Mouse (Mus musculus): Measurements from ENCODE around the gene Zbtb20. TPM values are rescaled to one million over a fixed set of nuclear protein-coding genes. Genes with fewer than 3 reads are reported as not detected.

Zbtb20 gene
- polyA plus RNA-seq, 1 experiment from 2014 or later: 44.1 TPM

DNA sequence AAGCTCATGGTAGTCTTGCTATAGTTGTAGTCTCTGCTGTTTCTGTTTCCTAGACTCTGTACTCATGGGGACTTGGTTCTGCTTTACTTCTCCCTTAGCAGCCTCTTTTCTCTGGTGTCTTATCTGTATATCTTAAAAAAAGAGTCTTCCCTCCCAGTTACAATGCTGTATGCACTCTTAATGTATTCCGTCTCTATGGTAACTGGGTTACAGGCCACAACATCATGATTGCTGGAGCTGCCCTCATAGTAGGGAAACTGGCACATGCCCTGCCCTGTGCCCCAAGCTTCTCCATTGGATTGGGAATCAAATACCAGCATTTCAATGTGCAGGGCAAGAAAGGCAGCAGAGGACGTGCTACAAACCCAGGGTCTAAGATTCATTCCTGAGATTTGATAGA lies 567.4 kb downstream of the Zbtb20 start:
- Histone ChIP-seq H3K4me3 (ENCODE audit: low read depth, low read length) (no peak overlapping the region), H3K27ac (ENCODE audit: low read depth, low read length) (no peak overlapping the region), H3K9ac (ENCODE audit: low read length) (no peak overlapping the region), H3K4me1 (ENCODE audit: control insufficient read depth, insufficient read depth, low read length) (no peaks in the 10 kb centered on the region), H3K4me2 (ENCODE audit: low read depth) (no peak overlapping the region), H3K27me3 (ENCODE audit: control insufficient read depth, insufficient read depth, low read length) (no peaks in the 10 kb centered on the region), H3K36me3 (ENCODE audit: control insufficient read depth, insufficient read depth, low read length) (no peaks in the 10 kb centered on the region), H3K9me3 (ENCODE audit: control insufficient read depth, low read length) (no peaks in the 10 kb centered on the region)
- WGBS: 89% methylated on average over 2 of the region's 2 CpGs
- DNase-seq (ENCODE audit: low spot score): no peak
- no peak for ATAC-seq (ENCODE audit: insufficient read depth, low FRiP score, low TSS enrichment)

DNA sequence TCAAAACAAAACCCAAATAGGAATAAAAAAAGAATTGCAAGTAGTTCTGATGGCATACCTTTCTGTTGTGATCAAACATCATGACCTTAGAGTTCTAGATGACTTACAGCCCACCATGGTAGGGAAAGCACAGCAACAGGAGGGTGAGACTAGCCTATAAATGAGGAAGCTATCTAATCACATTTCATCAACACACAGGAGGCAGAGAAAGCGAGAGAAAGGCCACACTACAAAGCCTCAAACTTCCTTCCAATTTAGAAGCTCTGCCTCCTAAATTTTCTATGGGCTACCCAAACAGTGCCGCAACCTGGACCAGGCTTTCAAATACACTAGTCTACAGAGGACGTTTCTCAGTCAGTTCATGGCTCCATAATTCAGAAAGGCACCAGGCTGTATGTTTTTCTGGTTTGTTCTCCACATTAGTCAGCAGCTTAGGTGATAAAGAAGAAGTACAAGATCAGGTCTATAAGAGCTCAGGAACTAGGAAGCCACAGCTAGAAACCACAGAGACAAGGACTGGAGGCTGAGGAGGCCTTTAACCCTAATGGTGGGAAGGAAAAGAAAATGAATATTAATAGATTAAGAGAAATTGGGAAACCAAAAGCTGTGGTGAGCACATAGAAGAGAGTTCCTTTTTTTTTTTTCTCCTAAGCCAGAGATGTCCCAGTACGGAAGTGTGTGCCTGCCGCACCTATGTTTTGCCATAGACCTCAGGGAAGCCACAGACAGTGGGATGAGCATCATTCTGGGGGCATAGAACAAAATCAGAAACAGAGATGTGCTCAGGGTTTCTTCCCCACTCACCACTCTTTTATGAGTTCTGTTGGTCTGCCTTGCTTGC lies 572.7 kb downstream of the Zbtb20 start:
- H3K9me3 ChIP-seq (ENCODE audit: control insufficient read depth, low read length): no peaks in the 10 kb centered on the region
- WGBS: 91% methylated on average over 5 of the region's 5 CpGs
- no peaks in the 10 kb centered on the region for H3K36me3 ChIP-seq (ENCODE audit: control insufficient read depth, insufficient read depth, low read length)
- no peaks in the 10 kb centered on the region for H3K4me1 ChIP-seq (ENCODE audit: control insufficient read depth, insufficient read depth, low read length)
- H3K27ac ChIP-seq (ENCODE audit: low read depth, low read length): no peak overlapping the region
- no peak overlapping the region for H3K4me2 ChIP-seq (ENCODE audit: low read depth)
- H3K9ac ChIP-seq (ENCODE audit: low read length): no peak overlapping the region
- no peaks in the 10 kb centered on the region for H3K27me3 ChIP-seq (ENCODE audit: control insufficient read depth, insufficient read depth, low read length)
- ATAC-seq (ENCODE audit: insufficient read depth, low FRiP score, low TSS enrichment) (no peak), DNase-seq (ENCODE audit: low spot score) (no peak)
- H3K4me3 ChIP-seq (ENCODE audit: low read depth, low read length): no peak overlapping the region

DNA sequence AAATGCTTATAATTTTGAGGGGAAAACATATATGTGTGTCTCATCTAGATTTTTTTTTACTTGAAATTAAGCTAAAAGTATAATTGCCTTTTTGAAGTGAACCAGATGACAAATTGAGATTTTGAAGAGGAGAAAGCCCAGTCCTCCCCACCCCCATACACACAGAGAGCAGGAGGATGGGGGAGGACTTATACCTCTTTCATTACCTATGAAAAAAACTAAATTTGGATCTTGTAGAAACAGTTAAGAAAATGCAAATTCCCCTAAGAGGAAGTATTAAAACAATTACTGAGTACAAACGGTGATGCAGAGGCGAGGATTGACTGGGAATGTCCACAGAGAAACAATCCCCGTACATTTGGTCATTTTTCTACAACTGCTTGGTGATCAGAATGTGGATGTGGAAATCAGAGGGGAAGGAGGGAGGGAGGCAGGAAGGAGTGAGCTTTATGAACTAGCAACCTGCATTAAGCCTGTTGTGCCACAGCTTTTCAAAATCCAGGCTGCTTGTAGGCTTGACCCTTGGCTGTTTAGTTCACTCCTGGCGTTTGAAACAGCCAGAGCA lies 578.8 kb downstream of the Zbtb20 start:
- Histone ChIP-seq H3K27ac (ENCODE audit: low read depth, low read length) (no peak overlapping the region), H3K4me2 (ENCODE audit: low read depth) (no peak overlapping the region), H3K36me3 (ENCODE audit: control insufficient read depth, insufficient read depth, low read length) (no peaks in the 10 kb centered on the region), H3K4me1 (ENCODE audit: control insufficient read depth, insufficient read depth, low read length) (no peaks in the 10 kb centered on the region), H3K4me3 (ENCODE audit: low read depth, low read length) (no peak overlapping the region), H3K9ac (ENCODE audit: low read length) (no peak overlapping the region), H3K9me3 (ENCODE audit: control insufficient read depth, low read length) (no peaks in the 10 kb centered on the region), H3K27me3 (ENCODE audit: control insufficient read depth, insufficient read depth, low read length) (no peaks in the 10 kb centered on the region)
- ATAC-seq (ENCODE audit: insufficient read depth, low FRiP score, low TSS enrichment) (no peak), DNase-seq (ENCODE audit: low spot score) (no peak)
- 71% methylated on average over 4 of the region's 4 CpGs for WGBS

DNA sequence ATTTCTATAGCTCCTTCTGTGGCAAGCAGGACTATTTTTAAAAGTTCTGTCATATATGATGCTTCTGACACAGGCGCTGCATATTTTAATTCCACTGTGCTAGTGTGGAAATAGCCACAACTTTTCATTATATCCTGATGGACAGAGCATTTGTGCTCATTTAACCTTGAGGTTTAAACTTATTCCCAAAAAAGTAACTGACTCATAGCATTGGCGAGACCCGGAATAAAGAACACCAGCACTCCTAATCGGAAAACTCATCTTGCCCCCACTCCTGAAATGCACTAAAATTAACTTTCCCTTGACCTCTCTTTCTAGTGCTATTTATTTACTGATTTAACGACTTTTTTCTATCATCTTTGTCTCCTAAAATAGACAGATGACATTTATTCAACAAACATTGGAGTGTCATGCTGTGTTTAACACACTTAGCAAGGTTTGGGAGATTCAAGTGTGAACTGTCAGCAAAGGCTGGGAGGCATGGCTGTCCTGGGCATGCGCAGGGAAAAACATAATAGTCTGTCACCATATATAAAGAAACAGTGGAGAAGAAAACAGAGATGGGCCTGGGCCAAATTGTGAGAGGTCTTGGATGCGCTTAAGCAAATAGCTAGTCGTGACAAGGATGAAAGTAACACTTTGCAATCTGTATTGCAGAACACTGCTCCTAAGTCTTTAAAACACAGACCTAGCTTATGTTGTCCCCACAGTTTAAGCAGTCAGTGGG lies 580.9 kb downstream of the Zbtb20 start:
- WGBS: 77% methylated on average over 8 of the region's 8 CpGs
- Histone ChIP-seq H3K36me3 (ENCODE audit: control insufficient read depth, insufficient read depth, low read length) (no peaks in the 10 kb centered on the region), H3K27ac (ENCODE audit: low read depth, low read length) (no peak overlapping the region), H3K9ac (ENCODE audit: low read length) (no peak overlapping the region), H3K4me3 (ENCODE audit: low read depth, low read length) (no peak overlapping the region), H3K4me2 (ENCODE audit: low read depth) (no peak overlapping the region), H3K9me3 (ENCODE audit: control insufficient read depth, low read length) (no peaks in the 10 kb centered on the region), H3K27me3 (ENCODE audit: control insufficient read depth, insufficient read depth, low read length) (no peaks in the 10 kb centered on the region), H3K4me1 (ENCODE audit: control insufficient read depth, insufficient read depth, low read length) (no peaks in the 10 kb centered on the region)
- DNase-seq (ENCODE audit: low spot score): no peak
- no peak for ATAC-seq (ENCODE audit: insufficient read depth, low FRiP score, low TSS enrichment)

DNA sequence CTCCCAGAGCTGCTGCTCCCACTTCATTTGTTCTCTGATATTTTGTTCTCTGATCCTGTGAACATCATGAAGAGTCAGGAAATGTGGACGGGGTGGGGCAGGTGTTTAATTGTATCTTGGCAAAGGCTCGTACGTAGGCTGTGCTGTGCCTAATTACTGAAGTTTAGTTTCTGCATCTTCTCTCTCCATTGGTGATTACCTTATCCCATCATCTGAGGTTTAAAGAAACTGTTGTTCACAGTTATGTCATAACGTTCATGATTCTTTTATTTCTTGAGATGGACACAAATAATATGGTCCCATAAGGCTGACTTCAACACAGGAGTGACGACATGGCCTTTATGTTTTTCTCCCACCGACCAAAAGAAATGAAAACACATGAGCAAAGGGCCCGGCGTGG lies 582.1 kb downstream of the Zbtb20 start:
- no peaks in the 10 kb centered on the region for H3K4me1 ChIP-seq (ENCODE audit: control insufficient read depth, insufficient read depth, low read length)
- H3K36me3 ChIP-seq (ENCODE audit: control insufficient read depth, insufficient read depth, low read length): no peaks in the 10 kb centered on the region
- WGBS: 84% methylated on average over 8 of the region's 8 CpGs
- no peak overlapping the region for H3K9ac ChIP-seq (ENCODE audit: low read length)
- no peaks in the 10 kb centered on the region for H3K27me3 ChIP-seq (ENCODE audit: control insufficient read depth, insufficient read depth, low read length)
- no peak for DNase-seq (ENCODE audit: low spot score)
- no peak for ATAC-seq (ENCODE audit: insufficient read depth, low FRiP score, low TSS enrichment)
- no peak overlapping the region for H3K4me3 ChIP-seq (ENCODE audit: low read depth, low read length)
- H3K4me2 ChIP-seq (ENCODE audit: low read depth): no peak overlapping the region
- no peak overlapping the region for H3K27ac ChIP-seq (ENCODE audit: low read depth, low read length)
- no peaks in the 10 kb centered on the region for H3K9me3 ChIP-seq (ENCODE audit: control insufficient read depth, low read length)

DNA sequence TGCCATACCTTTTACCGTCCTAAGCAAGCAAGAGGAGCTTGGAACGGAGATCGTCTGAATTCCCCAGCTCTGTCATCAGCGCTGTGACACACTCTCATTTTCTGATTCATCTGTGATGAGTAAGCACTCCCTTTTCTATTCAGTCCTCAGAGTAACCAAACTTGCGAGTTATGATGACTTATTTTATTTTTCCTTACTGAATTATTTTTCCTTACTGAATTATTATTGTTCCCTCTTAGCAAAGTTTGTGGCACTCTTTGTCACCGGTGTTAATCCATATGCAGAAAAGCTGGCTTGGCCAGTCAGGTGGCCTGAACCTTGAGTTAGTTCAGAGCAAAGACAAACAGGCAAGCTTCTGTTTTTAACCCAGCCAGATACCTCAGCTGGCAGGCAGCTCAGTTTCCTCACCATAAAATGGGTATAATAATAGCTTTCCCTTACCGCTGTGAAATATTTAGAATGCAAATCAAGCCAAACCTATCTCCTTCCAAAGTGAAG lies 583.1 kb downstream of the Zbtb20 start:
- H3K27me3 ChIP-seq (ENCODE audit: control insufficient read depth, insufficient read depth, low read length): no peaks in the 10 kb centered on the region
- no peaks in the 10 kb centered on the region for H3K4me1 ChIP-seq (ENCODE audit: control insufficient read depth, insufficient read depth, low read length)
- H3K9me3 ChIP-seq (ENCODE audit: control insufficient read depth, low read length): no peaks in the 10 kb centered on the region
- H3K27ac ChIP-seq (ENCODE audit: low read depth, low read length): no peak overlapping the region
- DNase-seq (ENCODE audit: low spot score): no peak
- ATAC-seq (ENCODE audit: insufficient read depth, low FRiP score, low TSS enrichment): no peak
- H3K4me2 ChIP-seq (ENCODE audit: low read depth): no peak overlapping the region
- H3K9ac ChIP-seq (ENCODE audit: low read length): no peak overlapping the region
- H3K4me3 ChIP-seq (ENCODE audit: low read depth, low read length): no peak overlapping the region
- 80% methylated on average over 7 of the region's 7 CpGs for WGBS
- H3K36me3 ChIP-seq (ENCODE audit: control insufficient read depth, insufficient read depth, low read length): no peaks in the 10 kb centered on the region

DNA sequence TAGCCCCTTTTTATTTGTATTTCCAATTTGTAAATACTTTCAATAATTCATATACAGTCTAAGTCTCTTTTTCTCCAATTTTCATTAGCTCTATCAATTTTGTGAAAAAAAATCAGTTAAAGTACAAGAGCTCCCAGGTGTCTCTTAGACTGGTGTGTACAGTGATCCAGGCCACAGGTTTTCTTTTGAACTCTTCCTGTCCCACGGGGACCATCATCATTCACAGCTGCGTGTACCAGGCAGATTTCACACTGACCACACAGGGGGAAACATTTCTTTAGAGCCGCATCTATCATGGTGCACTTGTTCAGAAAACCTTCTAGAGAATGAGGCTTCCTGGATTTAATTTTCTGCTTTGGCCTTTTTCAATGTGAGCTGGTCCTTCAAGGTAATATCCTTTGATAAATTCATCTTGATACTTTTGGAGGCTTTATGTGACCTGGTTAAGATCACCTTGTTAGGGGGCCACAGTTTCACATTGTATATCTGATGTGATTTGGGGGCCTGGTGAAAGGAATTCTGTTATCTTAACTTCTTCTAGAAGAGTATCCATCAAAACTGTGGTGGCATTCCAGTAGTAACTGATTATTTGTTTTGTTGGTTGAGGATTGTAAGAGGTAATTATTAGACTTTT lies 586.2 kb downstream of the Zbtb20 start:
- Histone ChIP-seq H3K27ac (ENCODE audit: low read depth, low read length) (no peak overlapping the region), H3K9me3 (ENCODE audit: control insufficient read depth, low read length) (no peaks in the 10 kb centered on the region), H3K36me3 (ENCODE audit: control insufficient read depth, insufficient read depth, low read length) (no peaks in the 10 kb centered on the region), H3K4me2 (ENCODE audit: low read depth) (no peak overlapping the region), H3K4me3 (ENCODE audit: low read depth, low read length) (no peak overlapping the region), H3K4me1 (ENCODE audit: control insufficient read depth, insufficient read depth, low read length) (0 out of 2 replicates have a peak, but pooled peaks cover 3% of the 10 kb centered on the region), H3K27me3 (ENCODE audit: control insufficient read depth, insufficient read depth, low read length) (no peaks in the 10 kb centered on the region), H3K9ac (ENCODE audit: low read length) (no peak overlapping the region)
- DNase-seq (ENCODE audit: low spot score) (no peak), ATAC-seq (ENCODE audit: insufficient read depth, low FRiP score, low TSS enrichment) (no peak)
- WGBS: 75% methylated on average over 3 of the region's 3 CpGs

DNA sequence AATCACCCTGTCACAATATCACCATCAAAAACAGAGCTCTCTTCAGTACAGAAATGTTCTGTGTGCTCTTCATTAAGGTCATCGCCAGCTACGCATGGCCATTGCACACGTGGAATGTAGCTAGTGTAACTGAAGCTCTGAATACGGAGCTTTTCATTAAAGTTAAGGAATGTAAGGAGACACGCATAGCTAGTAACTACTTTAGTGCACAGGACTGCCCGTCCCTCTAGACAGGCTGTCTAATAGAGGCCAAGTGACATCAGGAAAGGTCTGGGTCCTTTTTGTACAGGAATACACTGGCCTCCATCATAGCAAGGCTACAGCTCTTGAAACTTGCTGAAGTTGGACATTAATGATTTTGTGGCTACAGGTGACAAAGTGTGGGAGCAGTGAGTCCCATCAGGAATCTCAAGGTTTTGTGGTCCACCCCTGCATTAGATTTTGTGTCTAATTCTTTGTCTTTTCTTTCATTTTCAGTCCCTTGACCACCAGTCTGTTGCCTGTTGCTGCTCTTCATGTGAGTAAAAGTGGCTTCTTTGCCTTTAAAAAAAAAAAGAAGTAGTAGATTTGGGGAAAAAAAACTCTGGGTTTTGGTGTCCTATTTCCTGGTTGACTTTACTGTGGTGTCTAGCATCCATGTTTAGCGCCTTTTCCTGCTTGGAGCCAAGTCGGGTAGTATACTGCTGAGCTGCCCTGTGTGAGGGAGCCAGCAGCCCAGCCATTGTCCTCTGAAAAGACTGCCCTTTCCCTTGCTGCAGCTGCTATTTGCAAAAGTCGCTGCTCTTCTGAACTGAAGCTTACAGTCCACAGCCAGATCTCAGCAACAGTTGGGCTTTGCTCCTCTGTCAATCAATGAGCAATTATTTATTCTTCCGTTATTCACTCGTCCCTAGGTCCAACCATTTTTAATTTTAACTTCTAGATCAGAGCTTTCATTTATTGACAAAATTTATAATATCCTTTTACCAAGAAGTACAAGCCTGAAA lies 587.1 kb downstream of the Zbtb20 start:
- peak; percentile 40 for DNase-seq (ENCODE audit: low spot score)
- ATAC-seq (ENCODE audit: insufficient read depth, low FRiP score, low TSS enrichment): no peak
- Histone ChIP-seq H3K4me3 (ENCODE audit: low read depth, low read length) (no peak overlapping the region), H3K9me3 (ENCODE audit: control insufficient read depth, low read length) (no peaks in the 10 kb centered on the region), H3K9ac (ENCODE audit: low read length) (no peak overlapping the region), H3K4me1 (ENCODE audit: control insufficient read depth, insufficient read depth, low read length) (0 out of 2 replicates have a peak, but pooled peaks cover 3% of the 10 kb centered on the region), H3K4me2 (ENCODE audit: low read depth) (no peak overlapping the region), H3K36me3 (ENCODE audit: control insufficient read depth, insufficient read depth, low read length) (no peaks in the 10 kb centered on the region), H3K27ac (ENCODE audit: low read depth, low read length) (no peak overlapping the region), H3K27me3 (ENCODE audit: control insufficient read depth, insufficient read depth, low read length) (no peaks in the 10 kb centered on the region)
- 59% methylated on average over 11 of the region's 11 CpGs for WGBS

Measured in neural tube, embryonic 11.5 days (tissue).